Mouse (Mus musculus) embryo, embryonic 9.5 days (tissue): ENCODE measurements at regions not wholly inside any gene's neighbourhood (a gene's known extent, or its start where the extent isn't known, plus 50 kb on each side); places are given as distances from the start of the nearest gene placed in this dataset.

Experiments
- DNase-seq: peaks from one replicate; pipeline ENCODE4 v3.0.0-alpha.2; 2017; ENCODE audit errors: extremely low spot score

DNA sequence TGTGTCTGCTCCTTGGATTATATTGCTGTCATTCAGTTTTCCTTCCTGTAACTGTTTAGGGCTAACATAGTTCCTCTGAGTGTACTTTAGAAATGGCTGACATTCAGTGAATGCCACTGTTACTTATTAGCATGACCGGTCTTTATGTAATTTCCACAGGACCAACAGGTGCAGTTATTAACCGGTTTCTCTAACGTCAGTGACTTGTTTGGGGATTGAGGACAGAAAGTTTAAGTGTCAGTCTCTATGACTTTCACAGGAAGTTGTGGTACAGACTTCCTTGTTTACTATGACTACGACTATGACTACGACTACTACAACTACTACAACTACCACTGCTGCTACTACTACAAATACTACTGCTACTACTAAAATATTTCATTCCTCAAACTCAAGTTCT lies 170.4 kb upstream of the Ptger4 start:
- no peak for DNase-seq

DNA sequence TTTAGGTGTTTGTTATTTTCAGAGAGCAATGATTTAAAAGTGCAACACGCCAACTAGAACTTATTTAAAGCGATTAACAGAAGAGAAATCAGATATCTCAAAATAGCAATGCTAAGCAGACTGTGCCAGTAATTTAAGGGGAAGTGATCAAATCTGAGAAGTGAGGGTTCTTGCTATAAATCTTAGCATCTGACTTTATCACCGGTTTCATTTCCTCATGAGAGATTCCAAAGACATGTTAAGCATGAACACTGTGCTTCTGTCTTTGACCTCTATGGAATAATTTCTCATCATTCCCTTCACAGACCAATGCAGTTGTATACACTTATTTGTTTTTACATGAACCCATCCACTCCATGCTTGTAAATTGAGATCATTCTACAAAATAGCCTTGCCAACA lies 172.0 kb upstream of the Ptger4 start:
- no peak for DNase-seq

DNA sequence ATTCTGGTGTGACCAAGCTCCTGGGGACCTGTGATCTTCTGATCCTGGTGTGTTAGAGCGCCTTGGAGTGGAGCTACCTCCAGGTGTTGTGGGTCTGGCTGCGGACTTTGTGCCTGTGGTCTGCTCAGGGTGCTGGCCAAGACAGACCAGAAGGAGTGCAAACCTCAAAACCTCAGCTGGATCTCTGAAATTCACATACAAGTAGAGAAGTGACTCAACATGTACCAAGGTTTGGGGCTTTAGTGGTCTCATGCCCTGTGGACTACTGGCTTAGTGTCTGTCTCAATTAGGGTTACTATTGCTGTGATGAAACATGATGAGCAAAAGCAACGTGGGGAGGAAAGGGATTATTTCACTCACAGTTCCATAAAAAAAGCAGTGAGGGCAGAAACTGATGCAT lies 182.7 kb upstream of the Ptger4 start:
- no peak for DNase-seq

DNA sequence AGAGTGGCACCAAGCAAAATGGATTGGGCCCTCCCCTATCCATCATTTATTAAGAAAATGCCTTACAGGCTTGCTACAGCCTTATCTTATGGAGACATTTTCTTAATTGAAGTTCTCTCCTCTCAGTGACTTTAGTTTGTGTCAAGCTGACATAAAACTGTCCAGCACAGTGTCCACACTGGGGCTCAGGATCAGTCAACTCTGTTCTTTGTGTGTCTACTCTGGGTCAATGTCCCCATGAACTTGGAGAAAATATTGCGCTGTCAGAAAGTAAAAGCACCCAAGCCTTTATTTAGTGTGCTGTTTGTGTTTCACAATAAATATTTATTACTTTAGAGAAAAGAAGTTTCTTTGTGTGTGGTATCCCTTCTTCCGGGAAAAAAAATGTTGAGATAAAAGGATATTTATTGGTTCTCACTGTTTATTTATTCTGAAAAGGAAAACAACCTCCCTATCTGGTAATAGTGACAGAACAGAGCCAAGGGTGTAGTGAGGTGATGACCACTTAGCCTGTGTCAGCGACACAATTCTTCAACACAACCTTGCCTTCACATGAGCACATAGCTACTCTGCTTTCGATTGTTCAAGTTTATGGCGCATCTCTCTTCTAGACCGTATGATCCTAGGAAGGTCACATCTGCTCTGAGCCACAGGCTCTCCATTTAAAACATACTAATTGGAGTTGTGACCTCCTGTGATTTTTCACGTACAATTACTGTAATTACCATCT lies 183.5 kb upstream of the Ptger4 start:
- no peak for DNase-seq

DNA sequence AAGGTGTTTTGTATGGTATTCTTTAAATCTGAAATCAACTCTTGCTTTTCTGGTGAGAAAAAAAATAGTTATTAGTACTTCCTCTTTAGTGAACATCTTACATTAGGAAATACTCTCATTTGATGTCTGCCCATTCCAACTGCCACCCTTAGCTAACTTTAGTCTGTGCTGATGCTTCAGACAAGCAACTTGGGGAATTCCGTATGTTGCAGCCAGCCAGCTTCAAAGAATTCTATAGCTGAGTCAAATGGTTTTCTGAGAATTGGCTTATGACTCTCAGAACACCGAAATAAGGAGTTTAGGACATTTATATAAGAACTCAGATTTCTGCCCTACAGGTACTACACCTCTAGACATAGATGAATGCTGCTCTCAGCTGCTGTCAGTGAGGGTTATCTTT lies 188.0 kb upstream of the Ptger4 start:
- no peak for DNase-seq

DNA sequence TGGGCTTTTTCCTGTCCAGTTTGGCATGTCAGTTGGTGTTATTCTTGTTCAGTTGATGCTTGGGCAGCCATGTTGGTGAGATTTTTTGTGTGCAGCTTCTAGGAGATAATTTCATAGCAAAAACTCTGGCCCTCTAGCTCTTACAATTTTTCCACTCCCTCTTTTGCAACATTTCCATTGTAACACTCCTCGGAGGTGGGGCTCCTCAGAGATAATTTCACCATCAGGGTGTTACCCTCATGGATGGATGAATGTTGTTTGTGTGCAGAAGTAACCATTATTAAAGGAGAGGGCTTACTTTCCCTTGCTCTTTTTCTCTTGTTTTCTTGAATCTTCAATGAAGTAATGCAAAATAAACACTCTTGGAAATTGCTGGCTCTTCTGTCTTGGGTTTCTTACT lies 193.0 kb upstream of the Ptger4 start:
- DNase-seq, result no peak

DNA sequence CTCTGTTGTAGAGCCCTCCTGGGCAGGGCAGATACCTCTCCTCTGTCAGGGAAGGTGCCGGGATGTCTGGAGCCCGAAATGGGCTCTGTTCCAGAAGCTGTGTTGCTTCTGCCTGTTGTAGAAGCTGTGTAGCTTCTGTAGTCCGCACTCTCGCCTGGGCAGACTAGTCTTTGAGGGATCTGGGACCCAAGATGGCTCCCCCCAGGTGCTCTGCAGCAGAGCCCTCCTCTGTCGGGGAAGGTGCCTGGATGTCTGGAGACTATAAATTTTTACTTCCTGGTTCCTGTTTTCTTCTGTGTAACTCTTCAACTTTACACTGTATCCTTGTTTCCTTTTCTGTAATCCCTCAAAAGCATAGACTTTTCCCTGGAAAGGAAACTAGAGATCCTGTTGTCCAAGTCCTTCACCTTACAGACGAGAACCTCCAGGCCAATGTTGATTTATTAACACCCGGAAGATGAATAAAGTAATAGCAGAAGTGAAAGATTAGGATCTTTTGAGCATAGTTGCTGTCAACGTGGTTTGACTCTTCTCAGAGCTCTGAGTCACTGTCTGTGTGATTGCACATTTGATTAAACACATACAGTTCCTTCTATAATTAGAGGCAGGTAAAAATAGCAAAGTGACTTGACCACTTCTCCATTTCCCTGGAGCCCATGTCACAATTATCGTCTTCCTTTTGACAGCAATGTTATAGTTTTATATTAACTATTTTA lies 202.2 kb upstream of the Ptger4 start:
- no peak for DNase-seq

DNA sequence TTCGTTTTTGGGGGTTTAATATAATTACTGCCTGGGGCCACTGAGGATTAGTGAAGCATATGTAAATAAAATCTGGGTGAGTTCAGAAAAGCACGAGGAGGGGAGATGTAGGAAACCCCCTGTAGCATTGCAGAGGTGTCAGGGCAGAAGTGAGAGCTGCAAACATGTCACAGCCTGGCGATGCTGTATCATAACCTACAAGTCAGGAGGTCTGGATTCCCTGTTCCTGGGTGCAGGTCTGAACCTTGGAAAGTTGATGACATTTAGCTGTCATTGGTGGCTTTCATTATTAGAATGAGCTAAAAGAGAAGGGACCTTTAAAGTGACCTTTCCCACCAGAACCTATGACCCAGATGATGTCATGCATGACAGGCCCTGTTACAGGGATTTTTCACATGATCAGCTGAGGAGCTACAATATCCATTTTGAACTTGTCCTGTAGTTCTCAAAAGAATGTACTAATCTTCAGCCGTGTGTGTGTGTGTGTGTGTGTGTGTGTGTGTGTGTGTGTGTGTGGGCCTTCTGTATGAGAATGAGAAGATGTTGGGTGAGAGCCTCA lies 202.8 kb upstream of the Ptger4 start:
- DNase-seq, result no peak

DNA sequence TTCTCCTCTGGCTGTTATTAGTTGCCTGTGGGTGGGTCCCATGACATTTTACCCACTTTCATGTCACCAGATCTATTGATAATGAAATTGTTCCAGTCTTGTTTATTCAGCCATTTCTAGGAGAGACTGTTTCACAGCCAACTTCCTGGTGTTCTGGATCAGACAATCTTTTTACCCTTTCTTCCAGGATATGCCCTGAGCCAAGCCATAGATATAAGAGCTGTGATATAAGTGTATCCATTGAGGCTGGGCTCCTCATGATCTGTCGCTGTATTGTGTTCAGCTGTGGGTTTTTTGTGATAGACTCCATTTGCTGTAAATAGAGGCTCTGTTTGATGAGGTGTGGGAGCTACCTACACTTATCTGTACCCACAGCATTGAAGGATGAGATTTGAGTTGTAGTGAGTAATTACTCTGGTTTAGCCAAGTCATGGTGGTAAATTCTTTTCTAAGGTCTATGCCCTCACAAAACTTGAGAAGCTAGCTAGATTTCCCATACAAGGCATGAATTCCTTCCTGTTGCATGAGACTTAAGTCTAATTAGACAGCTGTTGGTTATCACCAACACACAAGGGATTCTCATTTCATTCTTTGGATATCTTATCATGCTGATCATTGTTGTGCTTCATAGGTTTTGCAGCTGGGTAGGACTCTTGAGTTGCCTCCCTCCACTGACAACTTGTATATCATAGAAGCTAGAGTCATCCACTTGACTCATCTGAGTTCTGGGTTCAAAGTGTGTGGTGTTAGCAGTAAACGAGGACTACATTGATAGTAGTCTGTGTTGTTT lies 203.9 kb upstream of the Ptger4 start:
- DNase-seq, result no peak

DNA sequence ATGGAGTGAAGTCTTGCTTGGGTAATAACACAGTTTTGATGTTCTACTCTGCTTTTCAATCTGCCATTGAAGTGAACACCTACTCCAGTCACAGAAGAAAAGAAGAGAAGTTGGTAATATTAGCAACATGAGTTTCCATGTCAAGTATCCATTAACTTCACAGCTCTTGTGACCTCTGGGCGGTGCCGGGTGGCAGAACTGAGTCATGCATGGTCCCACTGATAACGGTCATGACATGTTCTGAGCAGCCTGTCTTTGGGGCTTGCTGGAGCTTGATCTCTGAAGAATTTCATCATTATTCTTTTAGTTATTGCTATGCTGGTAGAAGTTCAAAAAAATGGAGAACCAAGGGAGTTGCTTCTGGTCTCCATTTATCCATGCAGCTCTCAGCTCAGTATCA lies 215.1 kb upstream of the Ptger4 start:
- no peak for DNase-seq

DNA sequence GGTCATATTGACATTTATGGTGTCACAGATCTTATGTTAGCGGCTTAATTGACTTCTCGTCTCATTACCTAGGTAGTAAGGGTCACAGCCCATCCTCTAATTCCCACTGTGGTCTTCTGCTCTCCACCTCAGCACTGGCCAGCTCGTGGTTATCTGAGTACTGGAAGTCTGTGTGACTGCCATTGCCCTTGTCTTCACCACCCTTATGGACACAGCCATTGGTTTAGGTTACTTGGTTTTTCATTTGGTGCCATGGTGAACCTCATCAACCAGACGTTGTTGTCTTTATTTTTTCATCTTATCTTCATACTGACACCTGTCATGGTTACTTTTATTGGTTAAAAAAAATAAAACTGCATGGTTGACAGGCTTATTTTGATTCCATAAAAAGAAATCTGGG lies 215.6 kb upstream of the Ptger4 start:
- DNase-seq, result no peak

DNA sequence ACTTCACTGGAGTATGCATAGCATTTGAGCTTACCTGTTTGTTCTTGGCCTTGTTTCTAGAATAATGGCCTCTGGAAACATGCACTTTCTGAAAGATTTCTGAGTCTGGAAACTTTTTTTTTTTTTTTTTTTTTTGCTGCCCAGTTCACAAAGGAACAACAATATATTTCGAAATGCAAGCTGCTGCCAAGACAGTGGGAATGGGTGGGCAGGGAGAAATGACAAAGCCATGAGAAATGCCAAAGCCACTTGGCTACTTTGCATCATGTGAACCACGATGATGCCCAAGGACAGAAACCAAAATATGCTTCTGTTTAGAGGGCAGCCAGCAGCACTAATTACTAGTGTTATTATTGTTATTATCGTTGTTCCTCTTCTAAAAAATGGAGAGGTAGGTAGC lies 218.7 kb upstream of the Ptger4 start:
- DNase-seq, result no peak

DNA sequence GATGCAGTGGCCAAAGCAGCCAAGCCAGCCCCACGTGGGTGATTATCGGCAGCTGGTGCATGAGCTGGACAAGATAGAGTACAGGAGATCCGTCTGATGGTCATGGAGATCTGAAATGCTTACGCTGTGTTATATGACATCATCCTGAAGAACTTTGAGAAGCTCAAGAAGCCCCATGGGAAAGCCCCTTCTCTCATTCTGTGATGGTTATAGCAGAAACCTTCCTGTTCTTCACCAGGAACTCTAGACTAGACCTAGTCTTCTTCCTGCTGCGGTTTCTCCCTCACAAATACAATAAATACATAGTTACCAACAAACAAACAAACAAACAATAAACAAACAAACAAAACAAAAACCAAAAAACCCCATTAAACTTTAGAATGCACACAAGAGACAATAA lies 220.7 kb upstream of the Ptger4 start:
- no peak for DNase-seq

DNA sequence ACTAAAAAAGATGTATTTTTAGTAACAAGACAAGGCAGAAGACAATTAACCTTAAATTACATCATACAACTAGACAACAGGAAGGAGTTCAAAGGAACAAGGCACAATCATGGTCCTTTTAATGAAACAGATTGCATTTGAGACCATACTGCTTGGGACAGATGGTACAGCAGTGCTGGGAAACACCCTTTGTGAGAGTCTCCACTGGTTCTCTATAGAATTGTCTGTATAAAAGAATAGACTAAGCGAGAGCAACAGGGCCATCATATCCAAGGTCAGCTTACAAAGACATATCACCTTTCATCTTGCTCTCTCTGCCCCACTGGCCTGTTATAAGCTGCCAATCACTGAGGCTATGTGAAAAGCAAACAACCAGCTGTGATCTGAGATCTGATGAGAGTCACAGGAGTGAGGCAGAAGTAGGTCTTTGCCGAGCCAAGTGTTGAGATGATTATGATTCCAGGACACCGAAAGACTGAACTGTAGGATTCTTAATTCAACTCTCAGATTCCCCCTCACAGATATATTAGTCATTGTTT lies 224.6 kb upstream of the Ptger4 start:
- DNase-seq, result no peak

DNA sequence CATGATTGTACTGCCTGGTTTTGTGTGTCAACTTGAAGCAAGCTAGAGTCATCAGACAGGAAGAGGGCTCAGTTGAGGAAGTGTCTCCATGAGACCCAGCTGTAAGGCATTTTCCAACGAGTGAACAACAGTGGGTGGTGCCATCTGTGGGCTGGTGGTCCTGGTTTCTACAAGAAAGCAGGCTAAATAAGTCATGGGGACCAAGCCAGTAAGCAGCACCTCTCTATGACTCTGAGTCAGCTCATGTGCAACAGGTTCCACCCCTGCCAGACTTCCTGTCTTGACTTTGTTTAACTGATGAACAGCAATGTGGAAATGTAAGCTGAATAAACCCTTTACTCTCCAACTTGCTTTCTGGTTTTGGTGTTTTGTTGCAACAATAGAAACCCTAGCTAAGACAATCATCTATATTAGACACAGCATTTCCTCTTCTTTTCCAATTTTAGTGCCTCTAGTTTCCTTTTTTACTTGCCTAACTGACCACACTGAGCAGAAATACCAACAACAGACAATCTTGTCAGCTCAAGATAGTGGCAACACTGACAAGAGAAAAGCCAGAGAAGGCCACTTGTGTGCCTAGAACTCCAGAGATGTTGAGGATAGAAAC lies 231.5 kb upstream of the Ptger4 start:
- no peak for DNase-seq

DNA sequence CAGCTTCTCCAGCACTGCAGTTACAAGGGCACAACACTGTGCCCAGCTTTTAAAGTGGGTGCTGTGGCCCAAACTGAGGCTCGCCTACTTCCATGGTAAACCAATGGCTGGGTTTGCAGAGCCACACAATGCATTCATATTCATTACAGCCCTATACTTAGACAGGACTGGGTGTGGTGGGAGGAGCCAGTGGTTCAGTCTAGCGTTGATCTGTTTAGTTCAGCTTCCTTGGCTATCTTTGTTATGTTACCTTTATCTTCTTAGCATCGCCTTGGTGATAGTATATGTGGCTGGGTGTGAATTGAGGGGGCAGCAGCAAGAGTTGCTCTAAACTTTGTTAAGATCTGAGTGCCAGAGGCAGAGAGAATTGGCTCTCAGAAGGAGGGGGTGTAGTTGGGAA lies 249.3 kb upstream of the Ptger4 start:
- DNase-seq, result no peak

DNA sequence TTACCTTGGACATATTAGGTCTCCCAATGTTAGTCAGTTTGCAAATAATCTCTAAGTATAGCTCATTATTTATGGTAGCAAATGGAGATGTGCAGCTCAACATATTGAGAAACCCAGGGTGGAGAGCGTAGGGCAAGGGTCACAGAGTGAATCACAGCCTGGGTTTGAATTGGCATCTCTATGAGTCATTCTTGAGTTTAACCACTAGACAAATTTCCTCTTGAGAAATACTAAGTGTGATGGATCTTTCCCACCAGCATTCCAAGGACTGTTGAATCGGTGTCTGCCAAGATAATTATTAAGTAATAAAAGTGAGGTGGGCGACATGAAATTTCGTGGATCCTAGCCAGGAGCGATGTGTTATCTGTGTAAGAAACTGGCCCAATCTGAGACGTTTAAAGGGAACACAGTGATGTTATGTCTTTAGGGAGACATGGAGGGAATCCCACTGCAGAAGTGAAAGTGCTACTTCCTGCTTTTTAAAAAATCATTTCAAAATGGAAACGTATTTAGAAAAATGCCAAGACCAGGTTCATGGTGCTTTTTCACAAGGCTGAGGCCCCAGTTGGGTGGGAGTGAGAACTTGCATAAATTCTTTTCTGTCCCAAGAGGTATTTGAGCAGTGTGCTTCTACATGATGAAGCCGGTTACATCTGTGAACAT lies 251.3 kb upstream of the Ptger4 start:
- DNase-seq, result no peak

DNA sequence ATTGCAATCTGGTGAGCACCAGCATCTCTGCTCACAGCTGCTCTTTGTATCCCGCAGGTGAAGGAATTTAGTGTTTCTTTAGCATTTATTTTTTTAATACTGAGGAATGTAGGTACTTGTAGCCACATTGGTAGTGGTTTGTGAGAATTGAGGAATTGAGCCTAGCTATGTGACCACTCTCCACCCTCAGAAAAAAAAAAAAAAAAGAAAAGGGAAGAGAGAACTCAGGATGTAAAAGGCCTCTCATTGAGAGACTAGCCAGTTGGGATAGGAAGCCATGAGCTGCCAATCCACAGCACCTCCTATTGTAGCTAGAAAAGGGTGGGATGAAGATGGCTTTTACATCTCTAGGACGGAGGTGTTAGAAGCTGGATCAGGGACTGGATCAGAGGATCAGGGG lies 252.0 kb upstream of the Ptger4 start:
- DNase-seq, result no peak

DNA sequence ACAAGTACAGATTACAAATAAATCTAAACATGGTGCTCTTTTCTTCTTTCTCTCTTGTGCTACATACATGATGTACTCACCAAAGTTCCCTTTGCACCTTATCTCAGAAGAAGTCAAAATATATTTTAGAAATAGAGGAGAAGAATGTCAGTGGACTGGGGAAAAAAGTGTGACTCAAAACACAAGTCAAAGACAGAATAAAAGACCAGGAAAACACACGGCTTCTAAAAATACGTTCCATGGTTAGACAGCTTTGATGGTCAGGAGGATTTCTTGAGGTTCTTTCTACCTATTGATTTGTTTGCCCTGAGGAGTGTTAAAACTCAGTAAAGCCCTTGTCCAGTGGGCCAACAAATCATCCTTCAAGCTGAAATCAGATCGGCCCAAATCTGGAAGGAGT lies 260.5 kb upstream of the Ptger4 start:
- DNase-seq, result no peak

DNA sequence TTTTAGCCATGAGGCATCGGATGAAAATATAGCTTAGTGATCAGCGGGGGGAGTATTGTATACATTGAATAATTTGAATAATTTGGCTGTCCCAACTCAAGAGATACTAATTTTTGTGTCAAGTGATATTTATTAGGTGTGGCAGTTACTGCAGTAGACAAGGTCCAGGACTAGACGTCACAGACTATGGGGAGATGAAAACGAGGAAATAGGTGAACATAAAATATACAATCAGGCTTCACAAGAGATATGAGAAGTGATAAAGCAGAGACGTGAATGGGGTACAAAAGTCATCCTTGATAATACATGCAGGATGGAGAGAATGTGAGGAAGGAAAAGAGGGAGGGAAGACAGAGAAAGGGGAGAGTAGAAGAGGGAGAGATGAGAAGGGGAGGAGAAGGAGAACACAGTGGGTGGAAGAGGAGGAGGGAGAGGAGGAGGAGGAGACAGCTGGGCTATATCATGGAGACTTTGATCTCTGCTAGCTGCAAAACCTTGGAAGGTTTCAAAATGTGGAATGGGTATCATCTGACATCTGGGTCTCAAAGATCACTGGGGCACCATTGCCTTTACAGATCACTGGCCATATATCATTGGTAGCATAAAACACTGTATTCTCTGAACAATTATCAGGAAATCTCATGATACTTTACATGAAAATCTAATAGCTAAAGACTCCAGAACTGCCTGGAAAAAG lies 263.0 kb upstream of the Ptger4 start:
- no peak for DNase-seq

DNA sequence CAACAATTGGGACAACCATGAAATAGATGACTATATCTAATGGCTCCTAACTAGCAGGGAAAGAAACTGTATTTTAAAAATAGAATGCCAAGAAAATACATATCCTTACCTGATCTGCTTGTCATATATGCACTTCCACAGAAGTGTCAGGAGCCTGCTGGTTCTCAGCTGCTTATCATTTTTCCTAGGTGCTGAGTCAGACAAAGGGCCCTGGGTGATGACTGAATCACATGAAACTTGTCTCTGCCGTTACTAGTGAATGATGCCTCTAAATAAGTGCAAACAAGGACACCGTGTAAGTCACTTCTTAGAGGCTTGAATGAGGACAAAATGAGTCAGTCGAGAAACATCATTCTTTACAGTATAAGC lies 263.5 kb upstream of the Ptger4 start:
- no peak for DNase-seq
